Mouse (Mus musculus) liver, embryonic 12.5 days (tissue): Measurements from ENCODE around the gene Ip6k2. TPM values are rescaled to one million over a fixed set of nuclear protein-coding genes. Genes with fewer than 3 reads are reported as not detected.

ENCODE experiments used
- ATAC-seq: fragments of 200-750 bp; cut with Nextera tagmentation; 2 replicates; pipeline ENCODE4 v1.8.0; 2017; ENCODE audit warnings: moderate number of reproducible peaks, mild to moderate bottlenecking, moderate library complexity
- H3K27ac ChIP-seq: fragments of 300-500 bp; sonication (generic); 2 replicates; pipeline ENCODE4 v1.5.1; 2016; ENCODE audit warnings: mild to moderate bottlenecking
- H3K27me3 ChIP-seq: fragments of 300-500 bp; sonication (generic); replicated peaks from 2 replicates; pipeline ENCODE4 v1.6.1; 2016; ENCODE audit warnings: mild to moderate bottlenecking, moderate library complexity
- H3K36me3 ChIP-seq: fragments of 300-500 bp; sonication (generic); 2 replicates; pipeline ENCODE4 v1.6.1; 2016; ENCODE audit warnings: mild to moderate bottlenecking, moderate library complexity
- H3K4me1 ChIP-seq: fragments of 300-500 bp; sonication (generic); 2 replicates; pipeline ENCODE4 v1.6.1; 2016
- H3K4me2 ChIP-seq: fragments of 300-500 bp; sonication (generic); 2 replicates; pipeline ENCODE4 v1.6.1; 2016; ENCODE audit warnings: mild to moderate bottlenecking, moderate library complexity
- H3K4me3 ChIP-seq: fragments of 300-500 bp; sonication (generic); 2 replicates; pipeline ENCODE4 v1.5.1; 2016; ENCODE audit warnings: mild to moderate bottlenecking, moderate library complexity
- H3K9ac ChIP-seq: fragments of 300-500 bp; sonication (generic); 2 replicates; pipeline ENCODE4 v1.6.1; 2016; ENCODE audit warnings: mild to moderate bottlenecking, moderate library complexity
- H3K9me3 ChIP-seq: fragments of 300-500 bp; sonication (generic); replicated peaks from 2 replicates; pipeline ENCODE4 v1.6.1; 2016; ENCODE audit warnings: mild to moderate bottlenecking, moderate library complexity
- WGBS: fragments of 180-500 bp; shearing (Covaris S2); methylation state at CpG from one replicate; pipeline ENCODE4 v1.1.7; 2016; ENCODE audit not compliant: insufficient replicate concordance; 5-methylcytosine and 5-hydroxymethylcytosine counted together
- polyA plus RNA-seq: library from polyadenylated mRNA; unstranded; fragments of >200 nt; fragmentation: Nextera tagmentation; extraction: Ambion mirVana; gene quantifications from 2 replicates; pipeline ENCODE4 v1.2.1, GENCODE M21; 2016

The Ip6k2 gene
- 15.7 and 20.3 TPM in 2 replicates for polyA plus RNA-seq

- peak within 1 kb of the TSS; percentile 72 for H3K4me2 ChIP-seq
- no peaks in the 10 kb centered on the region for H3K9me3 ChIP-seq
- peak within 1 kb of the TSS; percentile 82 for H3K27ac ChIP-seq
- peak within 1 kb of the TSS; percentile 93 for H3K4me3 ChIP-seq
- H3K27me3 ChIP-seq: peaks cover 4% of the 10 kb centered on the region; the same call in 1 of the 2 replicates
- H3K9ac ChIP-seq: peak within 1 kb of the TSS; percentile 96
- H3K36me3 ChIP-seq: peaks cover 23% of the 10 kb centered on the region
- peaks cover 52% of the 10 kb centered on the region for H3K4me1 ChIP-seq
- 1% methylated on average over 56 of the region's 56 CpGs for WGBS
- peak; percentile 98 for ATAC-seq
Observed at GRCm38 (mm10) chr9:108783548-108784463, at the start of gene Ip6k2. Gene Ip6k2, plus strand, starts transcription at chr9:108783796.

- H3K27me3 ChIP-seq: no peaks in the 10 kb centered on the region
- no peak for ATAC-seq
- no peak overlapping the region for H3K27ac ChIP-seq
- no peak overlapping the region for H3K9ac ChIP-seq
- H3K4me3 ChIP-seq: no peak overlapping the region
- no peak overlapping the region for H3K4me2 ChIP-seq
- H3K4me1 ChIP-seq: no peaks in the 10 kb centered on the region
- no peaks in the 10 kb centered on the region for H3K9me3 ChIP-seq
- H3K36me3 ChIP-seq: peaks cover 22% of the 10 kb centered on the region
Observed at GRCm38 (mm10) chr9:108734626-108735025, 49.0 kb upstream of the Ip6k2 start.

GRCm38 (mm10) chr9:108739239-108739638 is 44.4 kb upstream of the Ip6k2 start:
- no peaks in the 10 kb centered on the region for H3K27me3 ChIP-seq
- H3K27ac ChIP-seq: no peak overlapping the region
- 41% methylated on average over 3 of the region's 3 CpGs for WGBS
- no peak overlapping the region for H3K4me2 ChIP-seq
- no peak overlapping the region for H3K9ac ChIP-seq
- no peak for ATAC-seq
- peaks cover 41% of the 10 kb centered on the region for H3K36me3 ChIP-seq
- H3K9me3 ChIP-seq: no peaks in the 10 kb centered on the region
- H3K4me3 ChIP-seq: no peak overlapping the region
- no peaks in the 10 kb centered on the region for H3K4me1 ChIP-seq

GRCm38 (mm10) chr9:108740062-108740461 is 43.5 kb upstream of the Ip6k2 start:
- no peak overlapping the region for H3K27ac ChIP-seq
- H3K9me3 ChIP-seq: no peaks in the 10 kb centered on the region
- H3K4me2 ChIP-seq: no peak overlapping the region
- peaks cover 40% of the 10 kb centered on the region for H3K36me3 ChIP-seq
- H3K4me3 ChIP-seq: no peak overlapping the region
- WGBS: 70% methylated on average over 1 of the region's 1 CpGs
- ATAC-seq: no peak
- H3K4me1 ChIP-seq: no peaks in the 10 kb centered on the region
- H3K27me3 ChIP-seq: no peaks in the 10 kb centered on the region
- no peak overlapping the region for H3K9ac ChIP-seq

- 78% methylated on average over 9 of the region's 9 CpGs for WGBS
- no peak for ATAC-seq
- no peak overlapping the region for H3K4me3 ChIP-seq
- H3K4me2 ChIP-seq: no peak overlapping the region
- no peak overlapping the region for H3K9ac ChIP-seq
- peaks cover 47% of the 10 kb centered on the region for H3K36me3 ChIP-seq
- peaks cover 8% of the 10 kb centered on the region for H3K4me1 ChIP-seq
- H3K27ac ChIP-seq: no peak overlapping the region
- no peaks in the 10 kb centered on the region for H3K9me3 ChIP-seq
- no peaks in the 10 kb centered on the region for H3K27me3 ChIP-seq
Observed at GRCm38 (mm10) chr9:108742048-108742447, 41.5 kb upstream of the Ip6k2 start.

- no peak overlapping the region for H3K4me3 ChIP-seq
- H3K9me3 ChIP-seq: no peaks in the 10 kb centered on the region
- no peak for ATAC-seq
- H3K4me1 ChIP-seq: peaks cover 28% of the 10 kb centered on the region
- H3K4me2 ChIP-seq: 0 out of 2 replicates have a peak overlapping the region, but pooled peaks have one; percentile 27
- peak overlapping the region; percentile 67; the same call in 1 of the 2 replicates for H3K27ac ChIP-seq
- WGBS: 84% methylated on average over 14 of the region's 14 CpGs
- peaks cover 51% of the 10 kb centered on the region for H3K36me3 ChIP-seq
- H3K27me3 ChIP-seq: no peaks in the 10 kb centered on the region
- H3K9ac ChIP-seq: no peak overlapping the region
Observed at GRCm38 (mm10) chr9:108746876-108747499, 36.6 kb upstream of the Ip6k2 start.

- no peak overlapping the region for H3K4me3 ChIP-seq
- H3K27me3 ChIP-seq: no peaks in the 10 kb centered on the region
- peak overlapping the region; percentile 27 for H3K4me2 ChIP-seq
- H3K9ac ChIP-seq: no peak overlapping the region; the same call in 1 of the 2 replicates
- H3K27ac ChIP-seq: peak overlapping the region; percentile 67; the same call in 1 of the 2 replicates
- peak; percentile 98 for ATAC-seq
- WGBS: 28% methylated on average over 3 of the region's 3 CpGs
- H3K4me1 ChIP-seq: peaks cover 28% of the 10 kb centered on the region
- H3K9me3 ChIP-seq: no peaks in the 10 kb centered on the region
- H3K36me3 ChIP-seq: peaks cover 44% of the 10 kb centered on the region
Observed at GRCm38 (mm10) chr9:108747694-108748093, 35.9 kb upstream of the Ip6k2 start.

- no peak for ATAC-seq
- Histone ChIP-seq H3K4me3 (no peak overlapping the region), H3K4me2 (0 out of 2 replicates have a peak overlapping the region, but pooled peaks have one; percentile 27), H3K36me3 (peaks cover 37% of the 10 kb centered on the region), H3K27me3 (no peaks in the 10 kb centered on the region), H3K27ac (no peak overlapping the region), H3K4me1 (peaks cover 28% of the 10 kb centered on the region), H3K9me3 (no peaks in the 10 kb centered on the region), H3K9ac (0 out of 2 replicates have a peak overlapping the region, but pooled peaks have one; percentile 12)
- 77% methylated on average over 11 of the region's 11 CpGs for WGBS
Observed at GRCm38 (mm10) chr9:108748600-108749183, 34.9 kb upstream of the Ip6k2 start.

GRCm38 (mm10) chr9:108750616-108751015 is 33.0 kb upstream of the Ip6k2 start:
- Histone ChIP-seq H3K4me2 (no peak overlapping the region), H3K4me3 (no peak overlapping the region), H3K9ac (no peak overlapping the region), H3K4me1 (peaks cover 28% of the 10 kb centered on the region), H3K9me3 (no peaks in the 10 kb centered on the region), H3K36me3 (peaks cover 23% of the 10 kb centered on the region), H3K27ac (no peak overlapping the region), H3K27me3 (0 out of 2 replicates have a peak, but pooled peaks cover 11% of the 10 kb centered on the region)
- no peak for ATAC-seq
- WGBS: 83% methylated on average over 11 of the region's 11 CpGs

- 68% methylated on average over 11 of the region's 11 CpGs for WGBS
- peaks cover 18% of the 10 kb centered on the region for H3K4me1 ChIP-seq
- no peaks in the 10 kb centered on the region for H3K9me3 ChIP-seq
- peaks cover 8% of the 10 kb centered on the region for H3K36me3 ChIP-seq
- no peak for ATAC-seq
- H3K4me2 ChIP-seq: no peak overlapping the region
- no peak overlapping the region for H3K4me3 ChIP-seq
- 0 out of 2 replicates have a peak, but pooled peaks cover 11% of the 10 kb centered on the region for H3K27me3 ChIP-seq
- no peak overlapping the region for H3K9ac ChIP-seq
- no peak overlapping the region for H3K27ac ChIP-seq
Observed at GRCm38 (mm10) chr9:108752142-108752920, 31.3 kb upstream of the Ip6k2 start.

- Histone ChIP-seq H3K4me3 (no peak overlapping the region), H3K27ac (no peak overlapping the region), H3K9ac (no peak overlapping the region), H3K4me1 (peaks cover 8% of the 10 kb centered on the region), H3K9me3 (no peaks in the 10 kb centered on the region), H3K4me2 (no peak overlapping the region), H3K27me3 (0 out of 2 replicates have a peak, but pooled peaks cover 11% of the 10 kb centered on the region), H3K36me3 (peaks cover 5% of the 10 kb centered on the region)
- ATAC-seq: no peak
- WGBS: 59% methylated on average over 9 of the region's 9 CpGs
Observed at GRCm38 (mm10) chr9:108753326-108753725, 30.3 kb upstream of the Ip6k2 start.
